Mouse (Mus musculus) lung, postnatal 4 days (tissue): ENCODE measurements around the gene Snx9.

ENCODE experiments used
- DNase-seq, 2 experiments: peaks; one replicate each; pipeline ENCODE4 v3.0.0; 2021

Snx9 gene

DNA sequence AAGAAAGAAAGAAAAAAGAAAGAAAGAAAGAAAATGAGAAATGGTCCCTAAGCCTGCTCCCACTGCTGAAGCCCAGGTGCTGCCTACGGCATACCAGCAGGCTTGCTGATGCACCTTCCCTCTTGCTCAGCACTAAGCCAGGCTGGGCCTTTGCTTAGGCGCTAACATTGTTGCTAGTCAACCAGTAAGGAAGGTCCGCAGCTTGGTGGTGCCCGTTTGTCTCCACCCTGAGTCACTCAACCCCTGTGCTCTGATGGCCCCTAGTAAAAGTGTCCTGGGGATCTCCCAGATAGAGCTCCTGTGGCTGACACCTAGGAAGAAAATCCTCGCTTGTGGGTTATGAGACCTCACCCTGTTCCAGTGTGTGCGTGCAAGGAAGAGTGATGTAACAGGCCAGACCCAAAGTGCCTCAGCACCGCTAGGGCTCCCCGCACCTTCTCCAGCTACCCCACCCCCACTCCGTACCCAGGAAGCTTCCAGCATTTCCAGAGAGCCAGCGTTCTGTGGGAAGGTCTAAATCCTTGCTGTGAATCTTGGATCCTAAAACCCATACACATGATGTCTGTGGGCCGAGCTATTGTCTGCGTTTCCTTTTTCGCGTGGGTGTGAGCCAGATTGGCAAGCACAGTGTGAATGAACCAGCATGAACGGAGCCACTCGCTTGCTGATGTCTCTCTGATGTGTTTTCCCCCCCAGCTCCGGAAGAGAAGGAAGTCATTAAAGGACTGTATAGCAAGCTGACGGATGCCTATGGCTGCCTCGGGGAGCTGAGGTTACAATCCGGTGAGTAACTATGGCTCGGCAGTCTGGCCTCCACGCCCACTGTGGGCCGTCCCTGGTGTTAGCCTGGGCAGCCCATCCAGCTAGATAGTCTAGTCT lies 134.2 kb downstream of the Snx9 start:
- DNase-seq: peak; percentile 76 to 82

DNA sequence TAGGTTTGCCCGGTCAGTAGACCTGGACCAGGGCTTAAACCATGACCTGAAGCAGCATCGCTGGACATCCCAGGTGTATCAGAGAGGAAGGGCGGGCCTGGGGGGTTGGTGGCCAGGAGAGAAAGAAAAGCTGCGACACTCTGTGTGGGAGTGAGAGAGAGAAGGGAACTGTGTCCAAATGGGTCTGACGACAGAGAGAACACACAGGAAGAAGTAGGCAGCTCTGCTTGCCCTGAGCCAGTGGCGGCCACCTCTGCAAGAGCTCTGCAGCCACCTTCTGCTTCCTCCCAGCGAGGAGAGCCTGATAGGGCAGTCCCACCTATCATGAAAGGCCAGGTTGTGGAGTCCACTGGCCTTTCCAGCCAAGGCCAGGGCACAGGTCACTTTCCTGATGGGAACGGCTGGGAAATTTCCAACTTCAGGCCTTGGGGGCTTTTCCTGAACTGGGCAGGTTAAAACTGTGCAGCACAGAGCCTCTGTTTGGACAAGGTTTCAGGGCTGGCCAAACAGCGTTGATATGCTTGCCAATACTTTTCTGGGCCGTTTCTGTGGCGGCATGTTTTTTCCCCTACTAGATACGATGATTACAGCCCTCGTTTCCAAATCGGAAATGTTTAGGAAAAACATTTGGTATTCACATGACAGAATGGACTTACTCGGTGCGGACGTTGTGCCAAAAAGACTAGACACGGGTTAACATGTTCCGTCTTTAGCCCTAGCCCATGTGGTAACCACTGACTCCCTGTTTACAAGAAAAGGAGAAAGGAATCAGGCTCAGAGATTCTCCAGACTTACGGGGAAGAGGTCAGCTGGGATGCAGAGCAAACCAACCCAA lies 135.3 kb downstream of the Snx9 start:
- DNase-seq: peak; percentile 58 to 67

DNA sequence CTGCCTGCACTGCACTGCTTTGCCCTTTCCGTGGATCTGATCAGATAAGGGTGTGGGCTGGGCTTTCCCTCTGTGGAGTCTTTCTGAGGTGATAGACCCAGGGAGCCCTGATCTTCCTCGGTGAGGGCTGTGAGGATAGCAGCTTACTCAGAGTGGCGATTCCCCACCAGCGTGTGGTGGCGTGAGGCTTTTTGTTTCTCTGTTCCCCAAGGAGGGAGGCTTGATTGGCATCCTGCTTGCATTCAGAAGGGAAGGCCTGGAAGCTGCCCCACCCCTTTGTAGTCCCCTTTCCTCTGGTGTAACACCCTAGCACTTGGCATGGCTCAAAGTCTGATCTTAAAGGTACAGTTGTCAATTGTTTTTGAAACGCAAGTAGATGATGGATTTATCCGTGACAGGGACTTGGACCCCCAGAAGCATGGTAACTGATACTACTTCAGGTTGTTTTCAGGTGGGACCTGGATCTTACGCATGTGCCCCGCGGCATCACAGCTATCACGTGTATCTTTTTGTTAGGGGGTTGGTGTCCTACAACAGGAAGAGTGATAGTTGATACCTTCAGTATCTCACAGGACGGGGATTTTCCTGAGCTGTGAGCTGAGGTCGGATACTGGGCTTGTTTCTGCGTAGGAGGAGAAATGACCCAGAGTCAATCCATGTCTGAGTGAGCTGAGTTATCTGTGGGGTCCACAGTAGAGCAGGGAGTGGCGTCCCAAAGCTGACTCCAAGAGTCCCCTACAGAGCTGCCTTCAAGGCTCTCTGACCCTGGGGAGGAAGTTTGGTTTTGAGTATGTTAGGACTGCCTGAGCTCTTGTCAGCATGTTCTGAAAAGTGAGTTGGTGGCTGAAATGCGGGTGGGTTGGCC lies 136.2 kb downstream of the Snx9 start:
- peak; percentile 75 to 76 for DNase-seq

DNA sequence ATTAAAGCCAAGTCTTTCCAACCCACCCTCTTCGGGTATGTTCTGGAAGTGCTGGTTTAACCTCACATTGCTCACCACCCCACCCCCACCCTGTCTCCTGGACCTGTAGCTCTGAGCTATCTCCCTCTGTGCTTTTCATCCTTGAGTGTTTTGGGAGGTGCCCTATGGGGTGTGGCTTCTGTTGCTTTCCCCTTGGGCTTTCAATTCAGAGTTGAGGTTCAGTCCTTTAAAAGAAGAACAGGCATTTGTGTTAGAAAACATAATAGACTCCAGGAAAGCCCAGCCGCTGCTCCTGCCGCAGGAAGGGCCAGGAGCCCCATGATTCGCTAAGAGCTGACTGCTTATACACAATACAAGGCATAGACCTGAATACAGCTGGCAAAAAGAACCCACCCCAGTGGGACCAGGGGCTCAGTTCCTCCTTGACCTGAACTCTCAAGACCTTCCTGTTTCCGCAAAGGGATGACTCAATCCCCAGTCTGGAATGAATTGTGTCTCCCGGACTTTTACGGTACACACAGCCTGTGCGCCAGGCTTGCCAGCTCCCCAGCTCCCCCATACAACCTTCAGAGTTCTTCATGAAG lies 136.9 kb downstream of the Snx9 start:
- DNase-seq: peak in 1 of 2 experiments; percentile 48

GRCm38 (mm10) chr17:5978505-5979077 lies 137.5 kb downstream of the Snx9 start:
- peak in 1 of 2 experiments; percentile 49 for DNase-seq

- no peak for DNase-seq
These were observed 139.7 kb downstream of the Snx9 start for GRCm38 (mm10) chr17:5980860-5981259.
